Mouse (Mus musculus) hematopoietic stem cell, adult 5-6 weeks (primary cell): ENCODE measurements around the gene Suz12. TPM values are rescaled to one million over a fixed set of nuclear protein-coding genes. Genes with fewer than 3 reads are reported as not detected.
A peak's percentile ranks its signal among the peaks of the same experiment; 100 is the strongest.
"Not testable (repeated sequence)": the region's sequence is repeated elsewhere in the genome, so short reads cannot be mapped to it uniquely, and the experiment has no call there.

Source experiments
- ATAC-seq, 2 experiments: fragments of 125-278 bp in 1 of 2; replicated peaks in 1 of 2; 2 replicates each; pipeline ENCODE4 v1.8.0; 2016 to 2017; ENCODE audit warnings: inconsistent platforms in 2 of 2, mild to moderate bottlenecking in 2 of 2, moderate number of reproducible peaks in 2 of 2, low read depth in 1 of 2, moderate TSS enrichment in 1 of 2; ENCODE audit not compliant: low FRiP score in 2 of 2, poor library complexity in 2 of 2, severe bottlenecking in 2 of 2, insufficient read depth in 1 of 2, low TSS enrichment in 1 of 2
- total RNA-seq: library from RNA; stranded (forward); fragments of 172-1452, 232-1000 nt; gene quantifications from 2 replicates; pipeline ENCODE4 v1.2.3, GENCODE M21; 2017

Suz12 gene
- total RNA-seq, 1 experiment from 2014 or later: 119 TPM

DNA sequence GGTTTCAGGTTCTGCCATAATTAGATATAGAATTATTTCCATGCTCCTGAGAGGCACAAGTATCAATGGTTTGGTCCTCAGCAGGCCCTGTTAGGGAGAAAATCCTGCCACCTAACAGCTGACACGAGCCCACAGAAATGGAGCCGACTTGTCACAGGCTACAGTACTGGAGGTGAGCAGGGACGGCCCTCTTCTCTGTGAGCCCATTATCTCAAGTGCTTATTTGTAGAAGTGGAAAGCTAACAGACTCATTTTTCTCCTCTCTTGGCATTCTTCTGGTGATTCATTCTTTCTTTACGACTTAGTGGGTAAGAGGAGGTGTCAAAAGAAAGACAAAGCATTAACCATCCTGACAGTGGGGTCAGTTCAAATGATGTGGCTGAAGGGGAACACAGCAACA, 61.8 kb downstream of the Suz12 start:
- no peak for ATAC-seq

DNA sequence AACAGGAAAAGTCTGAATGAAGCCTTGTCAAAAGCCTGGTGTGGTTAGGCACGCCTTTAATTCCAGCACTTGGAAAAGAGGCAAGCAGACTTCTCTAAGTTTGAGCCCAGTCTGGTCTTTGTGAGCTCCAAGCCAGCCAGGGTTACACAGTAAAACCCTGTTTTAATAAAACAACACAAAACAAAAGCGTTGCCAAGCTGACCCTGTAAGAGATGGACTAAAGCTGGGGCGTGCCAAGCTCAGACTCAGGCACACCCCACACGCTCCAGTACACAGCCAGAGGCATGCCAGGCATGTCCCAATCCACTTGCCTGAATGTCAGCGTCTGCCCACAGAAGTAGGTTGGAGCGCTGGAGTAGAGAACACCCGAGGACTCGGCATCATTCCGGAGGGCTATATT, 63.2 kb downstream of the Suz12 start:
- ATAC-seq: no peak

DNA sequence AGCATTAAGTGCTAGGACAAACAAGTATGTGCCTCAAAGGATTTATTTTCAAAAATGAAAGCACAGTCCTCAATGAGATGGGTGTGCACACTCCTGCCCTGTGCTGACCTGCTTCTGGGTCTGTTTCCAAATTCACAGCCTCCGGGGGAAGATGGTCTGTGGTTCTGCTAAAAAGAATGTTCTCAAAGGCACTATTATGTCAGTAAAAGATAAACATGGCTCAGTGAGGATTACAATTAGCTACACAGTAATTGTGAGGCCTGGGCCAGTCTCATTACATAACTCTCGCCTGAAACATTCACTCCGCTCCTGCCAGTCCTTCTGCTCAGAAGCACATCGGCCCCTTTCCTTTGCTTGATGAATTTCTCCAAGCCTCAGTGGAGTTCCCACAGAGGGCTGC, 69.3 kb downstream of the Suz12 start:
- ATAC-seq: no peak

DNA sequence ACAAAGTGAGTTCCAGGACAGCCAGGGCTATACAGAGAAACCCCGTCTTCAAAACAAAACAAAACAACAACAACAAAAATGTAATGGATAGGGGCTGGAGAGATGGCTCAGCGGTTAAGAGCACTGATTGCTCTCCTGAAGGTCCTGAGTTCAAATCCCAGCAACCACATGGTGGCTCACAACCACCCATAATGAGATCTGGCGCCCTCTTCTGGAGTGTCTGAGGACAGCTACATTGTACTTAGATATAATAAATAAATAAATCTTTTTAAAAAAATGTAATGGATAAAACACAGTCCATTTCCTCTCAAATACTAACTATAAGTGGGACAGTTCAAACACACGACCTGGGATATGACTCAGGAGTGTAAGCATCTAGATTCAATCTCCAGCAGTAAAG, 73.5 kb downstream of the Suz12 start:
- not testable (repeated sequence) for ATAC-seq

DNA sequence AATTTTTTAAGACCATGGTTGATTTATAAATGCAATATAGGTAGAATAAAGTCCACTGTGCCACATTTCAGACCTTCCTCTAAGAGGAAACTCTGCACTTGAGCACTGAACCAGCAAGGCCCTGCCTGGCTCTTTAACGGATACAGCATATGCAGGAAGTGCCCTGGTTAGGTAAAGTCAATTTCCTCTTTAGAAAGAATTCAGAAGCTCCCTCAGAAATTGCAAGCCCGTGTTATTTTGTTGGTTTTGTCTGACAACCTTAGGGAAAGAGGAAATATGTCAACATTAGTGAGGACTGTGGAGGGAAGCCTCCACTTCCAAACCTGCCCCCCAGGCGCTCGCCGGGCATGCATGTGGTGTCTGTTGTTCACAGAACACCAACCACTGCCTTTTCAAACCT, 74.7 kb downstream of the Suz12 start:
- ATAC-seq: peak; percentile 82 to 93

DNA sequence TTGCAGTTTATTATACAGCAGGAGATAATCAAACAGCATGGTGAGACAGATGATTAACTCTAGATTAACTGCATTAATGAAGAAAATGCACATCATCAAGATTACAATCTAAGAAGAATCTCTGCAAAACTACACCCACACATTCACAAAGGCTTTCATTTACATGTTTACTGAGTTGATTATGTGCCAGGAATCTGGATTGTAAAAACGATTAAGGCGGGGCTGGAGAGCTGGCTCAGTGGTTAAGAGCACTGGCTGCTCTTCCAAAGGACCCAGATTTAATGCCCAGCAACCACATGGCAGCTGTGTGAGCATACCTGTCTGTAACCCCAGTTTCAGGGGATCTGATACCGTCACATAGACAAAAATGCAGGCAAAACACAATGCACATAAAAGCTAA, 76.9 kb downstream of the Suz12 start:
- no peak for ATAC-seq

DNA sequence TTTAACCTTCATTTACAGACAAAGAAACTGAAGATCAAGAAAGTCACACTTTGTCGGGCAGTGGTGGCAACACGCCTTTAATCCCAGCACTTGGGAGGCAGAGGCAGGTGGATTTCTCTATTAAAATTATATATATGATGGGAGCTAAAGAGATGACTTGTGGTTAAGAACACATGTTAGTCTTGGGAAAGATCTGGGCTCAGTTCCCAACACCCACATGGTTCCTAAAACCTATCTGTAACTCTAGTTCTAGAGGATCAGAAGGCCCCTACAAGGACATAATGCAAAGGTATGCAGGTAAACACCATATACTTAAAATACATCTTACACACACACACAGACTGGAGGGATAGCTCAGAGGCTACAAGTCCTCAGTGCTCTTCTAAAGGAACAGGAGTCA, 78.1 kb downstream of the Suz12 start:
- no peak for ATAC-seq

DNA sequence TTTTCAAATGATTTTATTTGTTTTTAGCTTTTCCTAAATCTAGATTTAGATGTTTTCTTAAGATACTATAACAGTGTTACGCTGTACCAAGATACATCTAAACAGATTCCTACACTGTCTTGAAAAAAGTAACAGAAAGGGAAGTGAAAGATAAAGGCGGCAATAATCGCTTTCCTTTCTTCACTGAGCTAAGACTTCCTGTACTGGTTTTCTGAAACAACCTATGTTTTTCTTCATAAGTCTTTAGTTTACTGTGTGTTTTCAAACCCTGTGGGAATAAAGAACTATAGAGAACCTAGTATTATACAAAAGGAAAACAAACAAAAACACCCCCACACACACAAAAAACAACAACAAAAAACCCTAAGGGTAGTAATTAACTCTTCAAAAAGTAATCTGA, 79.5 kb downstream of the Suz12 start:
- no peak for ATAC-seq

DNA sequence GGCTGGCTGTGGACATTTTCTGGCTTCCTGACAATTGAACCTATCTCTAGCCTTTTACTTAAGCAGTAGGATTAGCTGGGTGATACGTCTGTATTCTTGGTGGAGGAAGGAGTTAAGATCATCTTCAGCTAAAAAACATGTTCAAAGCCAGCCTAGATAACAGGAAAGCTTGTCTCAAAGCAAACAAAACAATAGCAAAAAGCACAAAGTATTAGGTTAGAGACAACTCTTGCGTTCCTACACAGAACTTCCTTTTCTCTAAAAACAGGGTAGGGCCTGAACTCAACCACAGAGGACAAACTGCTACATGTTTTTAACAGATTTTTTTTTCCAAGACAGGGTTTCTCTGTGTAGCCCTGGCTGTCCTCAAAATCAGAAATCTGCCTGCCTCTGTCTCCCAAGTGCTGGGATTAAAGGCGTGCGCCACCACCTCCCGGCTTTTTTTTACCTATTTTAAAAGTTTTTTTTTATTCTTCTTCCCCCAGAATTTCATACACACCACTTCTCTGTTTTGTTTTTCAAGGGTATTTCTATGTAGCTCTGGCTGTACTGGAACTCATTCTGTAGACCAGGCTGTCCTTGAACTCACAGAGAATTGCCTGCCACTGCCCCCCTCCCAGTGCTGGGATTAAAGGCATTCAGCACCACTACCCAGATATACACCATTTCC, 82.8 kb downstream of the Suz12 start:
- ATAC-seq: no peak

DNA sequence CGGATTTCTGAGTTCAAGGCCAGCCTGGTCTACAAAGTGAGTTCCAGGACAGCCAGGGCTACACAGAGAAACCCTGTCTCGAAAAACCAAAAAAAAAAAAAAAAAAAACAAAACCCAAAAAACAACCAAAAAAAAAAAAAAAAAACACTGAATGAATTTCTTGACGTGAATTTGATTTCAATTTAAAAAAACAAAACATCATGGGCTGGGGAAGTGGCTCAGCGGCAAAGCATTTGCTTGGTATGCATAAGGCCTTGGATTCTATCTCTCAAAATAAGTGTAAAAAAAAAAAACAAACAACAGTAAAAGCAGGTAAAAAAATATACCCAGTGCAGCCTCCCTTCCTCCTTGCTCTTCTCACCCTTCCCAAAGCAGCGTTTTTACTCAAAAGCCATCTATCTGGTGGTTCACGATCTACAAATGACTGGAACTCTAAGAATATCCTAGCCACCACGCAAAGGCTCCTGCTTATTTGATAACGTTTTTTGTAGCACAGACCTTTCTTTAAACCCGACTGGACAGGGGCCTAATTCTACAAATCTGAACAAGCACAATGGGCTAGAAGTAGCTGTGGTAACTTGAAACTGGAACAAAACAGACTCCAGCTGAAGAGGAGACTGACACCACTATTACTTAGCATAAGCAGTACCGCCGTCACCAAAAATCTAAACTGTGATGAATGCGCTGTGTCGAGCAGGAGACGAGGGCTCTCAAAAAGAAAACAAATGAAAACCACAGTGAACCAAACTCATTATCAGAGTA, 85.1 kb downstream of the Suz12 start:
- no peak for ATAC-seq

DNA sequence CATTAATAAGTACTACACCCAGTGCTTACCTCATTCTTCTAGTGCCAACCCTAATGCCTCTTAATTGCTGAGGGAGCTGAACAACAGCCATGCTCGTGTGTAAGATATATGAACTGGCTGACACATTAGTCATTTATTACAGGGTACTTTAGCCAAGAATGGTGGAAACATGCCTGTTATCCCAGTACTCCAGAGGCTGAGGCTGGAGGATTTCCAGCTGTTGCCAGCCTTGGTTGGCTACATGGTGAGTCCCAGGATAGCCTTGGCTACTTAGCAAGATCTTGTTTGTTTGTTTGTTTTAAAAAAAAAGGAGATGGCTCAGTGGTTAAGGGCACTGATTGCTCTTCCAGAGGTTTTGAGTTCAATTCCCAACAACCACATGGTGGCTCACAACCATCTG, 85.9 kb downstream of the Suz12 start:
- ATAC-seq: no peak

DNA sequence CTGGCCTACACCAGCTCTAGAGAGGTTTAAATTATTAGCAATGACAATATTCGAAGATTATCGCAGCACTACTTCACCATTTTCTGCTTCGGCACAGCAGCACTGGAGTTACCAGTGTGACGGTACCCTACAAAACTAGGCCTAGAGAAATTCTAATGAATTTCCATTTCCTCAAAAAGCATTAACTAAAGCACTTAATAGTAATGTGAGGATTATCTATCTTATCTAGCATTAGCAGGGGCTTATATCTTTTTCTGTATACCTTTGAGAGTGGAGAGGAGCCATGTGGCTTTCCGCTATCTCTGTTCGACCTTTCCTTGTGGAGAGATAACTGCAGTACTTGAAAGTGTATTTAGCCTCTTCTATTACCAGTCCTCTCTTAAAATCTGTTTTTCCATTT, 86.8 kb downstream of the Suz12 start:
- ATAC-seq: no peak

DNA sequence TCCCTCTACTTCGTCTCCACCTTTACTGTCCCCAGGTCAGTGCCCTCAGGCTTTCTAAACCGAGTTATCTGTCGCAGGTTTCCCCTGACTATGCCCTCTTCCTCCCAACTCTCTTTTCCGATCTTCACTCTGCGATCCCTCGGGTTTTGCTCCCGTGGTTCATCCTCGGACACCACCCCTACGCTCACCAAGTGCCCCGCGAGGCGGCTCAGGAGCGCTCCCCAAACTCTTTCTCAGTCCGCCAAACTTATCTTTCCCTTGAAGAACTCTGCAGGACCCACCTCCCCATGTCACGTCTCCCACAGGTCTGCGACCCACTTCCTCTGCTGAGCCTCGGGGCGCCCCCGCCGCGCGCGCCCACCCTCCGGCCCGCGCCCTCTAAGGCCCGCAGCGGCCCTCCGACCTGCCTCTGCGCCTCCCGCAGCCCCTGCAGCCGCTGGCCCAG, 87.5 kb downstream of the Suz12 start:
- ATAC-seq: no peak

DNA sequence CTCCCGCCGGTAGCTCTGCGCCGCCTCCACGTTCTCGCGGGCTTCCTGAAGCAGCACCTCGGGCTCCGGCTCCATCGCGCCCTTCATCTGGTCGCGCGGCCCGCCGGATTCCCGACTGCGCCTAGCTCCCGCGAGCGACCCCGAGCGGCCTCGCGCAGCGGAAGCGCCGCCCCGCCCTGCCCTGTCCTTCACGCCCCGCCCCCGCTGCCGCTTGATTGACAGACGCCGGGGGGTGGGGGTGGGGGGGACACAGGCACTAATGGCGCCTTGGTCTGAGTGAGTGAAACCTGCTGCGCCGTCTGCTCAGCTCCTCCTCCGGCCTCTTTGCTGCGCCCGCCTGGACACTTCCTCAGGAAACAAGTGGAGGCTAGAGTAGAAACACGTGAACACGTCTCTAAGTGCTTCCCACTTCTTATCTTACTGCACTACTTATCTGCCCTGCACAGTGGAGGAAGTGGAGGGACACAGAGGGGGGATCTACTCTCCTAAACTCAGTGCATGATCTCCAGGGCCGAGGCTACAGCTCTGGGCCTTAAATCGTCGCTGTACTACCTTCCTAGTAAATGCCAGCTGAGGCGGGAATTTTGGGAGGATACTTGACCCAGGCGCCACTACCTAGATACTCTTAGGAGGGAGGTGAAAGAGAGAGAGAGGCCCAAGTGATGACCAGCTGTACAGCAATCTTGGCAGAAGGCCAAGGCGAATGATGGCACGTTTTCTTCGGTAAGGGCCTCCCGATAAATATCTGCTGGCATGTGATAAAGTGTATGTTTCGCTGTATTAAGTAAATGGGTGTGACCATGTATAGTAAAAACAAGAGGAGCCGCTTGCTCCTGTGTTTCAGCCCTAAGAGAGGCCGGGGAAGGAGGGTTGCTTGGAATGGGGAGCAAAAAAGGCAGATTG, 88.2 kb downstream of the Suz12 start, which contains the start of gene Crlf3:
Crlf3 (minus strand) TSS at position 166 of the 903 bp plus-strand sequence.
- ATAC-seq: peak; percentile 93 to 94

DNA sequence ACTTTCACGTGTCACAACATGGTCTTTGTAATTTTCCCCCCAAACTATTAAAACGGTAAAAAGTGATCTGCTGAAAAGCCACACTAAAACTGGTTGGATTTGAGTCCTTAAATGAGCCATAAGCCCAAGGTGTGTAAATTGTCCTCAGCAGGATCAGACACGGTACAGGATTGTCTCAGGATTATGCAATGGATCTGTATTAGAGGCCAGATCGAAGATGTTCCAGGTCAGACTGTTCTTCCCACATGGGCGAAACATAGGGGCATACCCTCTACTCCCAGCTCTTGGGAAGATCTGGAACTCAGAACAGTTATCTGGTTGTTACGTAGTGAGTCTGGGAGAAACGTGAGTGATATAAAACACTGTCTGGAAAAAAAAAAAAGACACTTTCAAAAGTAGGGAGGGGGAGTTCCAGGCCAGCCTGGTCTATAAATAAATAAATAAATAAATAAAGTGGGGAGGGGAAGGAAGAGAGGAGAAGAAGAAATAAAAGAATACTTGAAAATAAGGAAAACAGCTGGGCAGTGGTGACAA, 88.9 kb downstream of the Suz12 start:
- no peak for ATAC-seq
